Mouse (Mus musculus) spleen, adult 2 months (tissue): Measurements from ENCODE around the gene Ddx52.

Experiments used
- CTCF ChIP-seq: fragments of 200-500 bp; IDR thresholded peaks from 2 replicates; pipeline ENCODE4 v1.5.1; 2011; ENCODE audit warnings: mild to moderate bottlenecking, inconsistent platforms; ENCODE audit not compliant: insufficient read depth, insufficient read length, insufficient replicate concordance; ENCODE audit errors: extremely low read depth
- POLR2A ChIP-seq: fragments of 200-500 bp; IDR thresholded peaks from 2 replicates; pipeline ENCODE4 v1.6.1; 2011; ENCODE audit warnings: low read depth, low read length, inconsistent platforms

DNA sequence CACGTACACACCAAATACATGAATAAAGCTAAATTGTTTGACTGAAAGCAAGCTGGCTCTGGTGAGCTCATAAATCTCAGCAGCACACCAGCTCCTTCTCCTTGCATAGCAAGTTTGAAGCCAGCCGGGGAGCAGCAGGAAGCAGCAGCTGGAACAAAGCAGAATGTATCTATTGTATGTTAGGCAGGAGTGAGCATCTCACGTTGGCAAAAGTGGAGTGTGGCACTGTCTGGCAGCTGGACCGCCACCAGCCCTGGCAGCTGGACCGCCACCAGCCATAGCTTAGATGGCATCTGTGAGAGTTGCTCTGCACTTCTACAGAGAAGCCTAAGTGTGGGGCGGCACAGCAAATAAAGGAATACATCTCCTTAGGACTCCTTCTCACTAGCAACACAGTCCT lies 62.1 kb downstream of the Ddx52 start:
- no peak for TF ChIP-seq CTCF
- no peak for TF ChIP-seq POLR2A
